Mouse (Mus musculus): ENCODE data around the gene Tas1r2. TPM values are rescaled to one million over a fixed set of nuclear protein-coding genes. Genes with fewer than 3 reads are reported as not detected.

Gene Tas1r2
- polyA plus RNA-seq, 1 experiment = not detected

- peak within 1 kb of the TSS; percentile 92 for H3K4me3 ChIP-seq (ENCODE audit: insufficient read depth, low read length)
- H3K27ac ChIP-seq (ENCODE audit: insufficient read depth, low read depth, low read length) = peak within 1 kb of the TSS; percentile 82
- TF ChIP-seq CTCF (IDR thresholded peaks at IDR 0.05; ENCODE audit: low read depth, low read length) (no peak), POLR2A (IDR thresholded peaks at IDR 0.05; ENCODE audit: borderline replicate concordance, low read depth, low read length) (peak; percentile 41; the same call in 1 of the 2 replicates)
- H3K4me1 ChIP-seq (ENCODE audit: control insufficient read depth, insufficient read depth, low read length) = peaks cover 6% of the 10 kb centered on the region; the same call in 1 of the 2 replicates
Measured at GRCm38 (mm10) chr4:139622373-139623282, 30.7 kb upstream of the Tas1r2 start, which contains the start of gene Aldh4a1. Gene Aldh4a1 (plus strand): TSS chr4:139622866.

DNA sequence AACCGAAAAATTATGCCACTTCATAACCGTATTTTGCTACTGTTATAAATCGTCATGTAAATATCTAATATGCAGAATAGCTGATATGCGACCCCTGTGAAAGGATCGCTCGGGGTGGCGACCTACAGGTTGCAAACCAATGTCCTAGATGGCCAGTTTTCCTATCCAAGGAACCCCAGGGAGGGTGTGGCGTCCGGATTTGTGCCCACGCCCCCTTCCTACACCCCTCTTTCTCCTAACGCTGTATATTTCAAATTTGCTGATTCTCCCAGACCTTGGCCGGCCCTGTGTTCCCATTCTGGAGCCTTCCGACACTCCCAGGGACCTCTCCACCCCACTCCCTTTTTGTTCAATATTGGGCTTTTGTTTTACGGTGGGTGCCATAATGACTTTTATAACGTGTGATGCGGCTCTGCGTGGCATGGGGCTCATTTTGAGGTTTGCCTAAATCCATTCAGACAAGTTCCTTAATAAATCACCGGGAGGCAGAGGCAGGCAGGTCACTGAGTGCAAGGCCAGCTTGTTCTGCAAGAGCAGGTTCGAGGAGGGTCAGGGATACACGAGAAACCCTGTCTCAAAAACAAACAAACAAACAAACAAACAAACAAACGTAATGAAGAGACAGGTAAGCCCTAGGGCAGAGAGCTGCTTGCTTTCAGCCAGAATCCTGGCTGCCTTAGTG, 29.8 kb upstream of the Tas1r2 start:
- Histone ChIP-seq H3K4me1 (ENCODE audit: control insufficient read depth, insufficient read depth, low read length) (peaks cover 6% of the 10 kb centered on the region; the same call in 1 of the 2 replicates), H3K27ac (ENCODE audit: insufficient read depth, low read depth, low read length) (no peak overlapping the region), H3K4me3 (ENCODE audit: insufficient read depth, low read length) (peak overlapping the region; percentile 79)
- TF ChIP-seq POLR2A (IDR thresholded peaks at IDR 0.05; ENCODE audit: borderline replicate concordance, low read depth, low read length) (no peak), CTCF (IDR thresholded peaks at IDR 0.05; ENCODE audit: low read depth, low read length) (no peak)

- Histone ChIP-seq H3K27ac (ENCODE audit: insufficient read depth, low read depth, low read length) (no peak overlapping the region), H3K4me3 (ENCODE audit: insufficient read depth, low read length) (no peak overlapping the region), H3K4me1 (ENCODE audit: control insufficient read depth, insufficient read depth, low read length) (peaks cover 6% of the 10 kb centered on the region; the same call in 1 of the 2 replicates)
- TF ChIP-seq POLR2A (IDR thresholded peaks at IDR 0.05; ENCODE audit: borderline replicate concordance, low read depth, low read length) = no peak
- no peak for TF ChIP-seq CTCF (IDR thresholded peaks at IDR 0.05; ENCODE audit: low read depth, low read length)
Measured at GRCm38 (mm10) chr4:139624116-139624489, 29.2 kb upstream of the Tas1r2 start.

DNA sequence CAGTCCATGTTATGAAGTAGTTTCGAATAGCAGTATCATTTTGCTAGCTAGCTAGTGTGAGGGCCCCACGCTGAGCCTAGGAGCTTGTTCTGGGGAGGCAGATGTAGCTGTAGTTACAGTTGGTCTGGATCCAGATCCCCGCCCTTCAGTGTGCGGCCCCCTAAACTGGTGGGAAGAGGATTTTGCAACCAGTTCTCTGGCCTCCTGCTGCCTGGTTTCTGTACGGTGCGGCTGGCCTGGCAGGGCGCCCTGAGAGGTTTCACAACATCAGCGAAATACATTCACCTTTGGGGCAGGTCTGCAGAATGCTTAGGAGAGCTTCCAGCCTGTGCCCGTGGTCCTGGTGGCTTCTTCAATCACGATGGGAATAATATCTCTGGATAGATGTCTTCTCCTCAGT, 28.6 kb upstream of the Tas1r2 start:
- peaks cover 6% of the 10 kb centered on the region; the same call in 1 of the 2 replicates for H3K4me1 ChIP-seq (ENCODE audit: control insufficient read depth, insufficient read depth, low read length)
- TF ChIP-seq POLR2A (IDR thresholded peaks at IDR 0.05; ENCODE audit: borderline replicate concordance, low read depth, low read length) (no peak), CTCF (IDR thresholded peaks at IDR 0.05; ENCODE audit: low read depth, low read length) (no peak)
- H3K4me3 ChIP-seq (ENCODE audit: insufficient read depth, low read length) = no peak overlapping the region
- no peak overlapping the region for H3K27ac ChIP-seq (ENCODE audit: insufficient read depth, low read depth, low read length)

- Histone ChIP-seq H3K27ac (ENCODE audit: insufficient read depth, low read depth, low read length) (no peak overlapping the region), H3K4me1 (ENCODE audit: control insufficient read depth, insufficient read depth, low read length) (peaks cover 4% of the 10 kb centered on the region; the same call in 1 of the 2 replicates), H3K4me3 (ENCODE audit: insufficient read depth, low read length) (no peak overlapping the region)
- no peak for TF ChIP-seq CTCF (IDR thresholded peaks at IDR 0.05; ENCODE audit: low read depth, low read length)
- TF ChIP-seq POLR2A (IDR thresholded peaks at IDR 0.05; ENCODE audit: borderline replicate concordance, low read depth, low read length) = no peak
Measured at GRCm38 (mm10) chr4:139627361-139627760, 26.0 kb upstream of the Tas1r2 start.

DNA sequence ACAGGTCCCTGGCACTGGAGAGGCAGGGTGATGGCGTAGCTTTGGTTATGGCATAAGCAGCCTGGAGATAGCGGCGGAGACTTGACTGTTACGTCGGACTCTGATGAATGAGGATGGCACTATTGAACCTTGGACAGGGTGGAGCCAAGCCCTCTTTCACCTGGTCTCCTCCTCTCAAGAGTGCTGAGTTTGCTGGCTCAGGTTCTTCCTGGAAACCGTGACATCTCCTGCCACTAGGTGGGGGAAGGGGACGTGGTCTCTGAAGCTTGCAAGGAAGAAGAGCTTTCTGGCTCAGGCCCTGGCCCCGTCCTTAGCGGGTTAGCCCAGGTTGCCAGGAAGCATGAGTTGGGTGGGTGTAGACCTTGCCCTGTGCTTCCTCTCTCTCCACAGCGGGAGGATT, 23.2 kb upstream of the Tas1r2 start:
- Histone ChIP-seq H3K27ac (ENCODE audit: insufficient read depth, low read depth, low read length) (no peak overlapping the region), H3K4me1 (ENCODE audit: control insufficient read depth, insufficient read depth, low read length) (no peaks in the 10 kb centered on the region), H3K4me3 (ENCODE audit: insufficient read depth, low read length) (no peak overlapping the region)
- no peak for TF ChIP-seq POLR2A (IDR thresholded peaks at IDR 0.05; ENCODE audit: borderline replicate concordance, low read depth, low read length)
- no peak for TF ChIP-seq CTCF (IDR thresholded peaks at IDR 0.05; ENCODE audit: low read depth, low read length)

GRCm38 (mm10) chr4:139631141-139631540, 22.2 kb upstream of the Tas1r2 start:
- Histone ChIP-seq H3K4me1 (ENCODE audit: control insufficient read depth, insufficient read depth, low read length) (no peaks in the 10 kb centered on the region), H3K27ac (ENCODE audit: insufficient read depth, low read depth, low read length) (no peak overlapping the region), H3K4me3 (ENCODE audit: insufficient read depth, low read length) (no peak overlapping the region)
- TF ChIP-seq CTCF (IDR thresholded peaks at IDR 0.05; ENCODE audit: low read depth, low read length) = no peak
- TF ChIP-seq POLR2A (IDR thresholded peaks at IDR 0.05; ENCODE audit: borderline replicate concordance, low read depth, low read length) = no peak

- TF ChIP-seq CTCF (IDR thresholded peaks at IDR 0.05; ENCODE audit: low read depth, low read length) (no peak), POLR2A (IDR thresholded peaks at IDR 0.05; ENCODE audit: borderline replicate concordance, low read depth, low read length) (no peak)
- no peak overlapping the region for H3K4me3 ChIP-seq (ENCODE audit: insufficient read depth, low read length)
- no peak overlapping the region for H3K27ac ChIP-seq (ENCODE audit: insufficient read depth, low read depth, low read length)
- no peaks in the 10 kb centered on the region for H3K4me1 ChIP-seq (ENCODE audit: control insufficient read depth, insufficient read depth, low read length)
Measured at GRCm38 (mm10) chr4:139631569-139632253, 21.6 kb upstream of the Tas1r2 start.

- Histone ChIP-seq H3K27ac (ENCODE audit: insufficient read depth, low read depth, low read length) (no peak overlapping the region), H3K4me1 (ENCODE audit: control insufficient read depth, insufficient read depth, low read length) (no peaks in the 10 kb centered on the region), H3K4me3 (ENCODE audit: insufficient read depth, low read length) (no peak overlapping the region)
- TF ChIP-seq CTCF (IDR thresholded peaks at IDR 0.05; ENCODE audit: low read depth, low read length) (no peak), POLR2A (IDR thresholded peaks at IDR 0.05; ENCODE audit: borderline replicate concordance, low read depth, low read length) (no peak)
Measured at GRCm38 (mm10) chr4:139632254-139632580, 21.1 kb upstream of the Tas1r2 start.

All from bone marrow macrophage, adult 2 months (primary cell).